Mouse (Mus musculus) MN1 (cell line): Measurements from ENCODE around the gene Srm.
A peak's percentile ranks its signal among the peaks of the same experiment; 100 is the strongest.

Source experiments
- DNase-seq: peaks from one replicate; pipeline ENCODE4 v3.0.0-alpha.2; 2016; ENCODE audit warnings: low spot score

The Srm gene

GRCm38 (mm10) chr4:148638302-148638701 is 47.0 kb downstream of the Srm start:
- DNase-seq = no peak

GRCm38 (mm10) chr4:148639455-148639854 is 48.2 kb downstream of the Srm start:
- no peak for DNase-seq

GRCm38 (mm10) chr4:148641121-148641520 is 49.8 kb downstream of the Srm start:
- DNase-seq = no peak

GRCm38 (mm10) chr4:148643291-148644156 is 52.2 kb downstream of the Srm start, which contains the start of gene Gm572:
TSS of gene Gm572 (plus strand) at chr4:148643317.
- no peak for DNase-seq

- DNase-seq = peak; percentile 67
These were observed 52.8 kb downstream of the Srm start for GRCm38 (mm10) chr4:148644157-148644511.
